Mouse (Mus musculus): Measurements from ENCODE around the gene Cnr2.

Gene Cnr2

DNA sequence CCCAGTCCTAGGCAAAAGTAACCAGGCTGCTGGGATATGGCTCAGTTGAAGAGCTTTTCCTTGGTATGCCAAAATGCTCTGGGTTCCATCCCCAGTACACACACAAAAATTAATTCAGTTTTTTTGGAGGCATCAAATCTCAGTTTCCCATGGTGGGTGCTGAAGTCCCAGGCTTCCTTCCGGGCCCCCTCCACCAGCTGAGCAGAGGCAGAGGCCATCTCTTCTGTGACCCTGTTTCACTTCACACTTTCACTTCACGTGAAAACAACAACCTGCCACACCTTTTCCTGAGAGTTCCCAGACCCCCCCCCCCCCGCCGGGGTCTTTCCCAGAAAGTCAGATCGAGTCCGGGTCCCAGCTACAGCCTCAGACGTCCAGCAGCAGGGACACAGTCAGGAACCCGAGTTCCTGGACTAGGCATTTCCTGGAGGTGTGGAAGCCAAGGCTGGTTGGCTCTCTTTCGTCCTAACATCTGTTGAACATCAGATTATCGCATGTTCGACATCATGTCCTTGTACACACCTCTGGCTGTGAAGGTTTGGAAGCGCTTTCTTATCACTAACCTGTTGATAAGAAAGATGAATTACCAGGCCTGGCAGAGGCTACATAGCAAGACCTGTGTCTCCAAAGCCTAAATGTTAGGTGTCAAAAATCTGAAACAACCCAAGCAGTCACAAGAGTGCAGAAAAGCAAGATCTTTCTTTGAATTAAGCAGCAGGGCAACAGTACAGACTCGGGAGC is 14.3 kb downstream of the Cnr2 start:
- no peak for DNase-seq (ENCODE audit: low read depth)

DNA sequence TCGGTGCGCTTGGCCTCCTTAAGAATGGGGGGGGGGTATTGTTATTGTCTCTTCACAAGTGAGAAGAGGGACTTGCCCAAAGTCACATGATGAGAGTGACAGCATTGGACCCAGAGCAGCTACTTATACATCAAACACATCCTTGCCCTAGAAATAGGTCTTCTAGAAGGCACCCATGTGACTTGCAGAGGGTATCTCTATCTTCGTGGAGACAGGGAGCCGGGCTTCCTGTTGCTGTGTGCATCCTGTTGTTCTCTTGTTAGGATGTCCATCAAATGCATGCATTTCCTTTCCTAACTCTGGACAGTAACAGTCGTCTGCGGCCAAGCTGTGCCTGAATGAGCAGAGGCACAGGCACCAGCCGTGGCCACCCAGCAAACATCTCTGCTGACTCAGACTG is 16.3 kb downstream of the Cnr2 start:
- DNase-seq (ENCODE audit: low read depth) = peak; percentile 75

DNA sequence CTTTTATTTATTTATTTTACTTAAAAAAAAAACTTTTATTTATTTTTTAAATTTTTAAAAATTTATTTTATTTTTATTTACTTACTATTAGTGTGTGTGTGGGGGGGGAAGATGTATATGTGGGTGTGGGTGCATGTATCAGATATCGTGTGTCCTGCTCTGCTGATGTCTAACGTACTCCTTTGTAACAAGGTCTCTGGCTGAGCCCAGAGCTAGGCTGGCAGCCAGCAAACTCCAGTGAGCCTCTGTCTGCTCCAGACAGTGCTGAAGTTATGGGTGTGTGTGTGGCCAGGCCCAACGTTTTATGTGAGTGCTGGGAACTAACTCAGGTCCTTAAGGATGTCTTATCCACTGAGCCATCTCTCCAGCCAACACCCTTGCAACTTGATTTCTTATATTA is 17.0 kb downstream of the Cnr2 start:
- DNase-seq (ENCODE audit: low read depth) = no peak

DNA sequence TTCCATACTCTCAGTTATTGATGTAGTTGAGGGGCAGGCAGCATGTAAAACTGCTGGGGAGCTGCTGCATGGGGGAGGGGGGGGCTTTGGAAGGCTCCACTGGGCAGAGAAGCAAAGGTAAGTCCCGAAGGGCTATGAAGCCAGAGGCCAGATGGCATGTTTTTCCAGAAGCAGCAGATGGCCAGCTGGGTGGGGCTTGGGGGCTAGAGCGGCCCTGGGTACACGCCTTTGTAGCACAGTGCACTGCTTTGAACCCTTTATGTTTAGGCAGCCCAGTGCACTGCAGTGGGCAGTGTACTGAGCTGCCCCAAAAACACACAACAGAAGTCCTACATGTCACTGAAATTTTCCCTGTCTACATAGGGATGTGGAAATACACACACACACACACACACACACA is 17.6 kb downstream of the Cnr2 start:
- no peak for DNase-seq (ENCODE audit: low read depth)

DNA sequence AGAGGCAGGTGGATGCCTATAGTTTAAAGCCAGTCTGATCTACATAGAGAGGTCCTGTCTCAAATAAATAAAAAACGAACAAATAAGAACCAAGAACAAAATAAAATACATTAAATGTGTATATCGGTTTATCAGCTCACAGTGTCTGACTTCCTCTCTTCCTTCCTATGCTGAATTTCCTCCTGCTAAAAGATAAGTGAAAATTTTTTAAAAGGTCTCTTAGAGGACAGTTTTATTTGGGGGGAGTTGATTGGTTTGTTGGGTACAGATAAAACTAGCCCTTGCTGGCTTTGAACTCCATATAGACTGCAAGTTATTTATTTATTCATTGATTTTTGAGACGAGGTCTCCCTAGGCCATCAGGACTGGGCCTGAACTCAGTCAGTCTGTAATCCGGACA is 18.2 kb downstream of the Cnr2 start:
- no peak for DNase-seq (ENCODE audit: low read depth)

DNA sequence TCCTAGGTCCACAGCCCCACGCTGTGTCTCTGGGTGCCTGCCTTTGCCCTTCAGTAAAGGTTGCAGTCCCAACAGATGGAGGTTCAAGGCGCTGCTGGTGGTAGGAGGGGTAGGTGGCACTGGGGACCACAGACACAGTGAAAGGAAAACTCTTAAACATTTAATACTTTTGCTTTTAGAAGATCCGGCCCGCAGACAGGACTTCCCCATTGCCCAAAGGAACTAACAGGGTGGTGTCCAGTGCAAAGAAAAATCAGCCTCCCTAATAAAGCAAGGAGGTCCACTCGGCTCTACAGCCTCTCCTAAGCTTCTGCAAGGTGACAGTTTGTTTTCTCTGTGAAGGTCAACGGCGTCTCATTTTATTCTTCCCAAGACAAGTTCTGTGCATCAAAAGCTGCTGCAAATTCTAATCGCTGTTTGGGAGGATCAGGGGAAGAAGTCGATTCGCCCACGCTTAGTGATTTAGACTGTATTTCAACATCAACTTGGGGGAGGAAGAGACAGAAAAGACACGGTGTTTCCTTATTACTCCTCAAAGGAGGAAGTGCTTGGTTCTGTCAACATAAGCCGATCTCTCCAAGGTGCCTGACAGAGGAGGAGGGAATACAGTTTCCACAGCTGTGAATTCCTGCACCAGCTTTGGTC is 23.6 kb downstream of the Cnr2 start:
- peak; percentile 32 for DNase-seq (ENCODE audit: low read depth)

DNA sequence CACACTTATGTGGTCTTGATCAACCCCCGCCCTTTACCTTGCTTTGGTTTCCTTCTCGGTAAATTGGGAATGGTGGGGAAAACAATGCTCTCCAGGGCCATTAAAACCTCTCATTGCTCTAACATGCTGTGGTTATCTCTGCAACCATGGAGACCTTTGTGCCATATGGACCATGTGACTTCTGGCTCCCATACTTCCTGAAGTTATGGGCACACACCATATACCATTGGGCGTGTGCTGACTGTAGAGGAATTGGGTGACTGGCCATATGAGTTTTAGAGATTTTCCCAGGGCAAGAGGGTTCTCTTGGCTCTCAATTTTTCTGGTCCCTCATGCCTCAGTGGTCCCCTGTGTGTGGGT is 24.1 kb downstream of the Cnr2 start:
- DNase-seq (ENCODE audit: low read depth) = no peak

DNA sequence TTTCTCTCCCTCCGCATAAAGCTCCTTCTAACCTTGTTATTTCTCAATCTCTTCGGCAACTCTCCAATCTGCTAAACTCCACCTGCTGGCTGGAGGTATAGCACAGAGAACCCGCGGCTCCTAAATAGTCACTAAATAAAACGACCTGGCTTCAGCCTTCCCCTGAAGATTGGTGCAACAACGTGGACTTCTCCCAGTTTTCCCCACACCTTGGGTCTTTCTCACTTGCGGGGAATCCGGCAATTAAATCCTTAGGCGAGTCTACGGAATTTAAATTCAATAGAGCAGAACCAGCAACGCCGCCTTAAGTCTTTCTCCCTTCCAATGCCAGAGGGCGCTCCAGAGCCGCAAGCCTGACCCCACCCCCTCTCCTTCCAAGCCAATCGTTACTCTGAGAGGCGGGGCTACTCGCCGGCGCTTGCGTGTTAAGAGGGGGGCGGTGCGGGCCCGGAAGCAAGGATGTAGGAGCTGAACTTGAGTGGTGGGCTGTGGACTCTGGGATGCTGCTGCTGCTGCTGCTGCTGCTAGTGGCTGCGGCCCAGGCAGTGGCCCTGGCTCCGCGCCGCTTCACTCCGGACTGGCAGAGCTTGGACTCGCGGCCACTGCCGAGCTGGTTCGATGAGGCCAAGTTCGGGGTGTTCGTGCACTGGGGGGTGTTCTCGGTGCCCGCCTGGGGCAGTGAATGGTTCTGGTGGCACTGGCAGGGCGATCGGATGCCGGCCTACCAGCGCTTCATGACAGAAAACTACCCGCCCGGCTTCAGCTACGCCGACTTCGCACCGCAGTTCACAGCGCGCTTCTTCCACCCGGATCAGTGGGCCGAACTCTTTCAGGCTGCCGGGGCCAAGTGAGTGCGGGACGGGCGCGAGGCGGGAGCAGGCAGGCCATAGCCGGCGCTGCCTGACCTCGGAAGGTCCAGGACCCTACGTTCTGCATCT is 25.4 kb downstream of the Cnr2 start, which contains the start of gene Fuca1:
Gene Fuca1 (plus strand): TSS at position 432 of the 938 bp plus-strand sequence.
- DNase-seq (ENCODE audit: low read depth) = peak; percentile 98

DNA sequence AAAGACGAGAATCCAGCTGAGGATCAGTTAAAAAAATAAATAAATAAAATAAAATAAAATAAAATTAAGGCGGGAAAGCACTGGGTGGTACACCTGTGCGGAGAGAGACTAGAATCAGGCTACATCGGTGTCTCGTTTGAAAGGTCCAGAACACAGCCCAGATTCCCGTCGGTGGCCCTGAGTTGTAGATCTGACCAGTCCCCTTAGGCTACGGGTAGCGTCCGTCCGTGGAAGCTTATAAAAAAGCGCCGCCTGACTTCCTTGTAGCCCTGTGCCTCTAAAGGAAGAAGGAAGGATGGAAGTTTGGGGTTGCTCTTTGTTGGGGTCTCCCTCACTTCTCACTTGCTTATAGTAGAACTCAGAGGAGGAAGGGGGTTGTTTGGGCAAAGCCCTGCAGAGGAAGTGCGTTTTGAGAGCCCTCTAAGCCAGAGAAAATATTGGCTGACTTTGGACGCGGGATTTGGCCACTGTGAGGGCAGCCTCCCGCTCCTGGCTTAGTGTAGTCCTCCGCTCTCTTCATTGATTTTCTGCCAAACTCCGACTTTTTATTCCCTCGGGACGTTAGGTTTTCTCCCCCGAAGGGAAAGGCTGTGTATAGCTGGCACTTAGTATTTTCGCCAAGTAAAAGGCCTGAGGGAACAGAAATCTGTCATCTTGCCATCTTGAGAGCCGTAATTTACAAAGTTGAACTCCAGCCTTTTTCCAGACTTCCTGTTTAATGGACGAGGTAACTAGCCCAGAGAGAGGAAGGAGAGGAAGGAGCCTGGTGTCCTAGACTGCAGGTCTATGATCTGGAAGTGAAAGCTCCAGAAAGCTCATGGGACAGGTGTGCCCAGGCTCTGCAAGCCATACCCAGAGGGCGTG is 26.3 kb downstream of the Cnr2 start:
- peak; percentile 37 for DNase-seq (ENCODE audit: low read depth)

DNA sequence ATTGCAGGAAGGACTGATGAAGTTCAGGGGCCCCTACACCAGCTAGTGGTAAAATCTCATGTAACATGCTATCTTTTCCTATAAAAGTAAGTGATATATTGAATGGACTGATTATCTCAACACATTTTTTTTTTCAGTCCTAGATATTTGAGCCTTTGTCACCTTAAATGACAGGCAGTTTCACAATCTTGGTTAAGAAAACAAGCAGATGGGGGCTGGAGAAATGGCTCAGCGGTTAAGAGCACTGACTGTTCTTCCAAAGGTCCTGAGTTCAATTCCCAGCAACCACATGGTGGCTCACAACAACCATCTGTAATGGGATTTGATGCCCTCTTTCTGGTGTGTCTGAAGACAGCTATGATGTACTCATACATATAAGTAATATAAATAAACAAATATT is 27.0 kb downstream of the Cnr2 start:
- no peak for DNase-seq (ENCODE audit: low read depth)

DNA sequence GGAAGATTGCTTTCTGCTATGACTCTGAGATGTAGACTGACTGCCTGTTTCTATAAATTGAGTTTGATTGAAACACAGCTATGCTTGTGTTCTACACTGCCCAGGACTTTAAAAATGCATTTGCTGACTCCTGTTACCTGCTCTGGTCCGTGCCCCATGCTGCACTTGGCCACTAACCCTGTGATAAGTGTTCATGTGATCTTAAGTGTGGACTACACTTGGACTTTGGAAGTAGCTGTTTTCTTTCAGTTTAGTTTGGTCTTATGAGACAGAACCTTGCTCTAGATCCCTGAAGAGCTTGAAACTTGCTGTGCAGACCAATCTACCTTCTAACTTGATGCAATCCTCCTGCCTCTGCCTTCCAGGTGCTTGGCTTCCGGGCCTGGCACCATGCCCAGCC is 29.2 kb downstream of the Cnr2 start:
- no peak for DNase-seq (ENCODE audit: low read depth)

DNA sequence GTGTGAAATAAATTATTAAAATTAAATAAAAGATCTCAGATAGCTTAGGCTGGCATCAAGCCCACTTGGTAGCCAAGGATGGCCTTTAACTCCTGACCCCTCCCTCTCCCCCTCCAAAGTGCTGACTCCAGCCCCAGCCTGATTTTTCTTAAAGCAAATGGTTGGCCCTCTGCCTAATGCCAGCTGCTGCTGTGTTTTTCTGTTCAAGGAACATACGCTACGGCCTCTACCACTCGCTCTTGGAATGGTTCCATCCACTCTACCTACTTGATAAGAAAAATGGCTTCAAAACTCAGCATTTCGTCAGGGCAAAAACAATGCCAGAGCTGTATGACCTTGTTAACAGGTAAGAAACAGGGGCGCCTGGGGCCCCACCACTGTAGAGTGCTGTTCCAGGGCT is 30.1 kb downstream of the Cnr2 start:
- DNase-seq (ENCODE audit: low read depth) = no peak

DNA sequence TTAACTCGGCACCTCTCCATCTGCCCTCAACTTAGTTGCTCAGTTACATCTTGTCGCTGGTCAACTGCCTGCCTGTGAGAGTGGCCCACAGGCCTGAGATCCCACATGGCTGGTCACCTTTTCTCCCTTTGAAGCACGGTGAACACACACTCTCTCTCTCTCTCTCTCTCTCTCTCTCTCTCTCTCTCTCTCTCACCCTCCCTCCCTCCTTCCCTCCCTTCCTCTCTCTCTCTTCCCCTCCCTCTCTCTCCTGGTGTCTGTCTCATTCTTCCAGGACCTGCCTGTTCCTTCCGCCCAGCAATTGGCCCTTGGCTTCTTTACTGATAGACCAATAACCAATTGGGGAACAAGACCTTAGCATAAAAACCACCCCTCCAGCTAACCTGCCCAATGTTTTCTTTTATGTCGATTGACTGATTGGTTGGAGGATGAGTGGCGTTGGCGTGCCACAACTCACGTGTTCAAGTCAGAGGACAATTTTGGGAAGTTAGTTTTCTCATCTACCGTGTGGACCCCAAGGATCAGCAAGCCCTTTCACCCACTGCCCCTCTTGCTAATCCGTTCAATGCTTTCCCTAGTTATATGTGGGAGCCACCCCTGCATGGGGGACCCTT is 31.1 kb downstream of the Cnr2 start:
- no peak for DNase-seq (ENCODE audit: low read depth)

DNA sequence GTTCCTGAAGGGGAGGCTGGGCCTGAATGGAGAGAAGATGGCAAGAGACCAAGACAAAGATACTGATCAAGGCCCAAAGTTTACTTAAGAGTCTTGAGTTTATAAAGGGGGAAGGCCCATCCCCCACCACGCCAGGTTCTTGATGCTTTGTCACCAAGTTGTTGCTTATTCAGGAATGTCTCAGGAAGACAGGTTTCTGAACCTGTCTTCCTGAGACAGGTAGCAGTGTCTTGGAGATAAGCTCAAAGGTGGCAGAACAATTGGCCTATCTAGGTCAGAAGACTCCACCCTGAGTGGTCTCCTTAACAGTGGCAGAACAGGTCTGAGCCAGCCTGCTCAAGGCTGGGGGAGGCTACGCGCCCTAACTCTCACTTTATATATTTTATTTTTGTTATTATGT is 31.7 kb downstream of the Cnr2 start:
- no peak for DNase-seq (ENCODE audit: low read depth)

DNA sequence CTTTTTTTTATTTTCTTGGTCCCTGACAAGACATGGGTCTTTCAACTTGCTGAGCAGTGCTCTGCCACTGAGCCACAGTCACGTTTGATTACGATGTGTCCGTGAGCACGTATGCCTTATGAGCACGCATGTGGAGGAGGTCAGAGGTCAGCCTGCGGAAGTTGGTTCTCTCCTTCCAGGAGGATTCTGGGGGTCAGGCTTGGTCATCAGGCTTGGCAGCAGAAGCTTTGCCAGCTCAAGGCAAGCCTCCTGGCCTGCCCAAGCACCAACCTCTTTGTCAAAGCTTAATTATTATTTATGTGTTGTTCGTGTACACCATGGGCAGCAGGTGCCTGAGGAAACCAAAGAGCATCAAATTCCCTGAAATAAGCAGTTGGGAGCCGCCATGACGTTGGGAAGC is 33.2 kb downstream of the Cnr2 start:
- no peak for DNase-seq (ENCODE audit: low read depth)

DNA sequence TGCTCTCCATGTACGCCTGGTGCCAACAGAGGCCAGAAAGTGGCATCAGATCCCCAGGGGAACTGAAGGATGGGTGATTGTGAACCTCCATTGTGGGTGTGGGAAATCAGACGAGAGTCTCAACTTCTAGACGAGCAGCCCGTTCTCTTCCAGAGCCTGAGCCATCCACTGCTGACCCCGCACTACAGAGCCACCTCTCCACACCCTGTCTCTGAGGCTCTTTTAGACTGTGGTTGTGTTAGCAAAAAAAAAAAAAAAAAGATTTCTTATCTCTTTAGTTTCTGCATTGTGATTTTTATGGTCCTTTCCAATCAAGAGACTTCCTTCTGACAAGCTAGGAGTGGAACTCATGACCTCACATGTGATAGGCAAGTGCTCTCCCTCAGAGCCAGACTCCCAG is 34.2 kb downstream of the Cnr2 start:
- no peak for DNase-seq (ENCODE audit: low read depth)

DNA sequence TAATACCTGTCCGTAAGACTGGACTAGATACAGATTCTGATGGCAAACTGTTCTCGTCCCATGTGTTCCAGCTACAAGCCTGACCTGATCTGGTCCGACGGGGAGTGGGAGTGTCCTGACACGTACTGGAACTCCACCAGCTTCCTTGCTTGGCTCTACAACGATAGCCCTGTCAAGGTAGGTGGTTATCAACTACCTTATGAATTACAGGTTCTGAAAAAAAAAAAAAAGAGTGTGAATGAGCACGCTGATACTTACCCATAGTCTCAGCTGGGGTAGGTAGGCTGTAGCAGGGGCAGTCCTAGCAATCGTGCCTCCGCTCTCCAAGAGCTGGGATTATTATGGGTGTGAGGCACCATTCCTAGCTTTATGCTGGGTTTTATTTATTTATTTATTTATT is 34.6 kb downstream of the Cnr2 start:
- DNase-seq (ENCODE audit: low read depth) = no peak

DNA sequence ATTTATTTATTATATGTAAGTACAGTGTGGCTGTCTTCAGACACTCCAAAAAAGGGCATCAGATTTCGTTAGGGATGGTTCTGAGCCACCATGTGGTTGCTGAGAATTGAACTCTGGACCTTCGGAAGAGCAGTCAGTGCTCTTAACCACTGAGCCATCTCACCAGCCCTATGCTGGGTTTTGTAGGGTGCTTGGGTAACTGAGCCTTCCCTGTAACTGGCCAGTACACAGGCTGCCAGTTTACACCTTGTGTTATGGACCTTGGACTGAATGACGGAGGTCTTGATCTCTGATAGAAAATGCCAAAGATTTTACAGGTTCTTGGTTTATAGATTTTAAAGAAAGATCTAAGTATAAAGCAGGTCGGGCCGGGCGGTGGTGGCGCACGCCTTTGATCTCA is 35.0 kb downstream of the Cnr2 start:
- no peak for DNase-seq (ENCODE audit: low read depth)

DNA sequence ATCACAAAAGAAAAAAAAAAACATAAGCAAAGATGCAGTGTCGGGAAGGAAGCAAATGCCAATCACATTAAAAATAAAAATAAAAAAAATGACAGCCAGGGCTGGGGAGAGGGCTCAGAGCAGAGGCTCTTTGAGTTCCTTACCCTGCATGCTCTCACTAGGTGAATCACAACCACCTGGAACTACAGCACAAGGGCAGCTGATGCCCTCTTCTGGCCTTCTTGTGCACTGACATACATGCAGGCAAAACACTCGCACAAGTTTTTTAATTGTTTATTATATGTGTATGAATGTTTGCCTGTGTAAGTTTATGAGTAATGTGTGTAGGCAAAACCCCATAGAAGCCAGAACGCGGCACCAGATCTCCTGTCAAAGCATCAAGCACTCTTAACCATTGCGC is 36.6 kb downstream of the Cnr2 start:
- DNase-seq (ENCODE audit: low read depth) = peak; percentile 73

DNA sequence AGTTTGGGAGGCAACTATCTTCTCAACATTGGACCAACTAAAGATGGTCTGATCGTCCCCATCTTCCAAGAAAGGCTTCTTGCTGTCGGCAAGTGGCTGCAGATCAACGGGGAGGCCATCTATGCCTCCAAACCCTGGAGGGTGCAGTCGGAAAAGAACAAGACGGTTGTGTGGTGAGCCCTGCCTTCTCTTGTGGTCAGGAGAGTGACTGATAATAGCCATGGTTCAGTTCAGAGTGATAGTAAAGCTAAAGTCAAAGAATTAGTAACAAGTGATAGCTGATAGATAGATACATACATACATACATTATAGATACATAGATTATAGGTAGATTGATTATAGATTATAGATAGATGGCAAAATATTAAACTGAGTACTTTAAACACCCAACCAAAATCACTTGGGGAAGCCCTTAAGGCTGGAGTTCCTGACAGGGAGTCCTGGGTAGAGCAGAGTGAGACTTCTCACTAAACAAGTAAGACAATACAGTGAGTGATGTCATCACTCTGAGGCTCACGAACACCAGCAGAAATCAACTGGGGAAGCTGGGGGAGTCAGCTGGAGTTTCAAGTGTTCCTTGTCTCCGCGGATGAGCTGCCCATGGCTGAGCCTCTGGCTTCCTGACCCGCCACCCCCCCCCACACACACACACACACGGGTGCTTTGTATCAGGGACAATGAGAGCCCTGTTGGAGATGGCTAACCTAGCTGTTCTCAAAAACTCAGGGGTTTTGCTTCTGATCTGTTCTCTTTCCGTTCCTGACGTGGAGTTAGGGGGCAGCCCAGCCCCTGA is 39.7 kb downstream of the Cnr2 start:
- DNase-seq (ENCODE audit: low read depth) = no peak

DNA sequence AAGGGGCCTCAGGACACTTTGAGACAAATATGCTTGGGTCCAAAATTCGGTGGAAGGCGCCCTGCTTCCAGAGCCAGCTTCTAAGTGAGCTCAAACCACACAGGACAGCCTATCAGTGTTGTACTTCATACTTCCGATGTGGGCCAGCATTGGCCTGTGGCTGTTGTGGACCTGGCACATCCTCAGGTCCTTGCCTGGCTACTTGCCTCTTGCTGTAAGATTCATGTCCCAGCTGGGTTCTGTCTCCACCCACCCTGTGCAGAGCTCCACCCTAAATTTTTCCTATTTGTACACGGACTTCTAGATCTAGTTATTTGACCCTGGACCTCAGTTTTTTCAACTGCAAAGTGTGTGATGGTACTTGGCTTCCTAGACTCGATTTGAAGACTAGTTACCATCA is 40.3 kb downstream of the Cnr2 start:
- DNase-seq (ENCODE audit: low read depth) = no peak
